Mouse (Mus musculus) monocyte, adult 5-6 weeks (primary cell): ENCODE results near the gene Cavin2. TPM values are rescaled to one million over a fixed set of nuclear protein-coding genes. Genes with fewer than 3 reads are reported as not detected.
A peak's percentile ranks its signal among the peaks of the same experiment; 100 is the strongest.

Experiments used
- ATAC-seq: fragments of 153-309, 156-312 bp; replicated peaks from 2 replicates; pipeline ENCODE4 v1.8.0; 2017; ENCODE audit warnings: mild to moderate bottlenecking; ENCODE audit not compliant: low TSS enrichment, insufficient number of reproducible peaks, severe bottlenecking, poor library complexity, low FRiP score
- total RNA-seq: library from RNA; stranded (forward); fragments of 200-1000, 200-491, 200-594 nt; gene quantifications from 3 replicates; pipeline ENCODE4 v1.2.3, GENCODE M21; 2017

Cavin2 gene
- total RNA-seq, 1 experiment from 2014 or later = 1.9 TPM

- no peak for ATAC-seq
These were observed 3.4 kb downstream of the Cavin2 start for GRCm38 (mm10) chr1:51292348-51292747.

GRCm38 (mm10) chr1:51300295-51300930, 11.5 kb downstream of the Cavin2 start:
- no peak for ATAC-seq

- no peak for ATAC-seq
These were observed 18.1 kb downstream of the Cavin2 start for GRCm38 (mm10) chr1:51307056-51307455.

- no peak for ATAC-seq
These were observed 26.6 kb downstream of the Cavin2 start for GRCm38 (mm10) chr1:51315476-51315875.

- no peak for ATAC-seq
These were observed 34.6 kb downstream of the Cavin2 start for GRCm38 (mm10) chr1:51323506-51323905.

- ATAC-seq = no peak
These were observed 39.6 kb downstream of the Cavin2 start for GRCm38 (mm10) chr1:51328541-51328940.

GRCm38 (mm10) chr1:51332986-51333385, 44.1 kb downstream of the Cavin2 start:
- ATAC-seq = no peak

- peak; percentile 56; the same call in 1 of the 2 replicates for ATAC-seq
These were observed 44.8 kb downstream of the Cavin2 start for GRCm38 (mm10) chr1:51333557-51334285.

GRCm38 (mm10) chr1:51334289-51334688, 45.4 kb downstream of the Cavin2 start:
- no peak for ATAC-seq

GRCm38 (mm10) chr1:51335081-51335480, 46.2 kb downstream of the Cavin2 start:
- ATAC-seq = no peak

GRCm38 (mm10) chr1:51344160-51344559, 55.2 kb downstream of the Cavin2 start:
- no peak for ATAC-seq

GRCm38 (mm10) chr1:51347596-51347995, 58.7 kb downstream of the Cavin2 start:
- no peak for ATAC-seq

- no peak for ATAC-seq
These were observed 59.7 kb downstream of the Cavin2 start for GRCm38 (mm10) chr1:51348631-51349030.

GRCm38 (mm10) chr1:51349291-51349967, 60.5 kb downstream of the Cavin2 start:
- no peak for ATAC-seq

Other genes starting within 250 kb of the Cavin2 start
- 671 to 1,088 TPM (median 852 TPM) in 3 replicates for gene Nabp1, start 189.3 kb downstream of the Cavin2 start, total RNA-seq